Mouse (Mus musculus) liver, embryonic 13.5 days (tissue): ENCODE results near the gene Ttll11. TPM values are rescaled to one million over a fixed set of nuclear protein-coding genes. Genes with fewer than 3 reads are reported as not detected.
A peak's percentile ranks its signal among the peaks of the same experiment; 100 is the strongest.

ENCODE experiments used
- ATAC-seq: fragments of 200-750 bp; cut with Nextera tagmentation; 2 replicates; pipeline ENCODE4 v1.8.0; 2017; ENCODE audit warnings: low read depth, mild to moderate bottlenecking, moderate number of reproducible peaks, moderate library complexity
- DNase-seq: peaks from one replicate; pipeline ENCODE4 v3.0.0; 2022
- H3K27ac ChIP-seq: fragments of 300-500 bp; sonication (generic); 2 replicates; pipeline ENCODE4 v1.5.1; 2015; ENCODE audit warnings: moderate library complexity, mild to moderate bottlenecking, inconsistent platforms
- H3K27me3 ChIP-seq: fragments of 300-500 bp; sonication (generic); 2 replicates; pipeline ENCODE4 v1.6.1; 2015; ENCODE audit warnings: mild to moderate bottlenecking, inconsistent platforms
- H3K36me3 ChIP-seq: fragments of 300-500 bp; sonication (generic); 2 replicates; pipeline ENCODE4 v1.6.1; 2015; ENCODE audit warnings: mild to moderate bottlenecking, inconsistent platforms
- H3K4me1 ChIP-seq: fragments of 300-500 bp; sonication (generic); replicated peaks from 2 replicates; pipeline ENCODE4 v1.6.1; 2015; ENCODE audit warnings: inconsistent platforms
- H3K4me2 ChIP-seq: fragments of 300-500 bp; sonication (generic); 2 replicates; pipeline ENCODE4 v1.6.1; 2015; ENCODE audit warnings: inconsistent platforms, mild to moderate bottlenecking, moderate library complexity
- H3K4me3 ChIP-seq: fragments of 300-500 bp; sonication (generic); replicated peaks from 2 replicates; pipeline ENCODE4 v1.5.1; 2015; ENCODE audit warnings: mild to moderate bottlenecking, inconsistent platforms
- H3K9ac ChIP-seq: fragments of 300-500 bp; sonication (generic); 2 replicates; pipeline ENCODE4 v1.6.1; 2015; ENCODE audit warnings: mild to moderate bottlenecking, inconsistent platforms
- H3K9me3 ChIP-seq: fragments of 300-500 bp; sonication (generic); replicated peaks from 2 replicates; pipeline ENCODE4 v1.6.1; 2016; ENCODE audit warnings: inconsistent platforms
- WGBS: fragments of 180-500 bp; shearing (Covaris S2); methylation state at CpG from one replicate; pipeline ENCODE4 v1.1.7; 2015; ENCODE audit not compliant: insufficient replicate concordance; 5-methylcytosine and 5-hydroxymethylcytosine counted together
- polyA plus RNA-seq: library from polyadenylated mRNA; unstranded; fragments of >200 nt; fragmentation: Nextera tagmentation; extraction: Ambion mirVana; gene quantifications from 2 replicates; pipeline ENCODE4 v1.2.1, GENCODE M21; 2015

The Ttll11 gene
- polyA plus RNA-seq, 1 experiment from 2014 or later = 0.91 TPM

DNA sequence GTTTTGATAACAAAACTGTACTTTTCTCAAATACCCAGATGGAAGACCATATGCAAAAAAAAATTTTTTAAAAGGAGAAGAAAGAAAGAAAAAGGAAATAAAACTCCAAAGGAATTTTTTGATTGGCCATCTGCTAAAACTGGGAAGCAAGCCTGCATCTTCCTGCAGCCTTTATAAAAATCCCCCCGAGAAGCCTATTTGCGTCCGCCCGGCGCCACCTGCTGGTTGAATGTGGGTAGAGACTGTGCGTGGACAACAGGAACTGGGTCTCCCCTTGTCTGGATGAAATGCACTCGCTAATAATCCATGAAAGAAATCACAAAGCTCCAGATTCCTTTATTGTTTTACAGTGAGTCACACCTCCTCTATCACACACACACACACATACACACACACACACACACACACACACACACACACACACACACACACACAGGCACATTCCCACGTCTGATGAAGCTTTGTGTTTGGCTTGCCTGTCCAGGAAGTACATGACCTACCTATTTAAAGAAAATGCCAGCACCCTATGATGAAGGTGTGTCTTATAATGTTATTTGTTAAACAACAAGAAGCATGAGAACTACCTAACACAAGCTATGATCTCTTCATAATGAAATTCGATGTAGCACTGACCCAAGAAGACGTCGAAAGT, 49.1 kb downstream of the Ttll11 start:
- H3K27ac ChIP-seq = no peak overlapping the region
- no peaks in the 10 kb centered on the region for H3K27me3 ChIP-seq
- no peak overlapping the region for H3K9ac ChIP-seq
- H3K4me3 ChIP-seq = no peak overlapping the region
- H3K36me3 ChIP-seq = no peaks in the 10 kb centered on the region
- DNase-seq = peak; percentile 33
- WGBS = 29% methylated on average over 11 of the region's 11 CpGs
- ATAC-seq = no peak
- H3K4me2 ChIP-seq = no peak overlapping the region
- no peaks in the 10 kb centered on the region for H3K9me3 ChIP-seq
- H3K4me1 ChIP-seq = no peaks in the 10 kb centered on the region

GRCm38 (mm10) chr2:35928133-35928532, 51.6 kb downstream of the Ttll11 start:
- no peaks in the 10 kb centered on the region for H3K9me3 ChIP-seq
- no peak overlapping the region for H3K4me3 ChIP-seq
- no peak overlapping the region for H3K27ac ChIP-seq
- 49% methylated on average over 6 of the region's 6 CpGs for WGBS
- no peaks in the 10 kb centered on the region for H3K27me3 ChIP-seq
- H3K36me3 ChIP-seq = no peaks in the 10 kb centered on the region
- DNase-seq = no peak
- no peak overlapping the region for H3K4me2 ChIP-seq
- no peaks in the 10 kb centered on the region for H3K4me1 ChIP-seq
- no peak overlapping the region for H3K9ac ChIP-seq
- no peak for ATAC-seq

DNA sequence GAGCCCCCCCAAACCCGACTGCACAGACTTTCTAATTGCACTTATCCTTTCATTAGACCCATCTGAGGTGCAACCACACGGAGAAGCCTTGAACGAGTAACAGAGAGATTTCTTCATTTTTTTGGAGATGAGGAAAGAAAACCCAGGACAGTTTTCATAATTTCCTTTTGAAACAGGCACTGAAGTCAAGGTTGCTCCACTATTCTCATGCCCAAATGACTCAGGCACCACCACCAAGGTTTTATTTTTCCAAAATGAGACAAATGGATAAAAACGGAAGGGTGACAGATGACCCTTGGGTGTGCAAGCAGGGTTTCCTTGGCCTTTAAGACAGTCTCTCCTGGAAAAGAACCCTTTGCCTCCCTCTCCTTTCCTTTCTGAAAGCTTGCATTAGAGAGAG, 54.8 kb downstream of the Ttll11 start:
- Histone ChIP-seq H3K27me3 (no peaks in the 10 kb centered on the region), H3K4me2 (no peak overlapping the region), H3K4me1 (no peaks in the 10 kb centered on the region), H3K9ac (no peak overlapping the region), H3K4me3 (no peak overlapping the region), H3K36me3 (no peaks in the 10 kb centered on the region), H3K27ac (no peak overlapping the region), H3K9me3 (no peaks in the 10 kb centered on the region)
- ATAC-seq (no peak), DNase-seq (no peak)
- WGBS = 61% methylated on average over 4 of the region's 4 CpGs

DNA sequence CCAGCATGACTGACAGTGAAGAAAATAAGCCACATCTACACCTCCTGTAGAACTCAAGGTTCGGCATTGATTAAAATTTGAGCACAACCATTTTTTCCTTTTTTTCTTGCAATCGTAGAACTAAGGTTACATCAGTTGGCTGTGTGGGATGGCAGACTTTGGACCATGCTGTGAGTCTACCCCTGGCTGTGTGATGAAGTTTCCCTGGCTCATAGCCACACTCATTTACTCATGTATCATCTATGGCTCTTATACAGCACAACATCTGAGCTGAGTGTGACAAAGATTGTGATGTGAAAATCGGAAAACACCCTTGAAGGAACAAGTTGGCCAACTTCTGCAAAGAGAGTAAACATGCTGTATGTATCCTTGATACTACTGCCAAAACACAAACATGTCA, 56.8 kb downstream of the Ttll11 start:
- Histone ChIP-seq H3K9ac (no peak overlapping the region), H3K27me3 (no peaks in the 10 kb centered on the region), H3K27ac (no peak overlapping the region), H3K4me1 (no peaks in the 10 kb centered on the region), H3K36me3 (no peaks in the 10 kb centered on the region), H3K4me2 (no peak overlapping the region), H3K4me3 (no peak overlapping the region), H3K9me3 (no peaks in the 10 kb centered on the region)
- WGBS = 56% methylated on average over 3 of the region's 3 CpGs
- no peak for DNase-seq
- no peak for ATAC-seq

GRCm38 (mm10) chr2:35912090-35912489, 67.6 kb downstream of the Ttll11 start:
- no peak overlapping the region for H3K9ac ChIP-seq
- no peaks in the 10 kb centered on the region for H3K27me3 ChIP-seq
- H3K9me3 ChIP-seq = no peaks in the 10 kb centered on the region
- H3K4me3 ChIP-seq = no peak overlapping the region
- no peaks in the 10 kb centered on the region for H3K4me1 ChIP-seq
- H3K27ac ChIP-seq = no peak overlapping the region
- WGBS = 27% methylated on average over 4 of the region's 4 CpGs
- no peak for DNase-seq
- no peak overlapping the region for H3K4me2 ChIP-seq
- no peaks in the 10 kb centered on the region for H3K36me3 ChIP-seq
- ATAC-seq = no peak

GRCm38 (mm10) chr2:35911675-35912074, 68.0 kb downstream of the Ttll11 start:
- Histone ChIP-seq H3K36me3 (no peaks in the 10 kb centered on the region), H3K4me3 (no peak overlapping the region), H3K9me3 (no peaks in the 10 kb centered on the region), H3K4me1 (no peaks in the 10 kb centered on the region), H3K4me2 (no peak overlapping the region), H3K9ac (no peak overlapping the region), H3K27ac (no peak overlapping the region), H3K27me3 (no peaks in the 10 kb centered on the region)
- DNase-seq = no peak
- ATAC-seq = no peak
- WGBS = 36% methylated on average over 1 of the region's 1 CpGs

DNA sequence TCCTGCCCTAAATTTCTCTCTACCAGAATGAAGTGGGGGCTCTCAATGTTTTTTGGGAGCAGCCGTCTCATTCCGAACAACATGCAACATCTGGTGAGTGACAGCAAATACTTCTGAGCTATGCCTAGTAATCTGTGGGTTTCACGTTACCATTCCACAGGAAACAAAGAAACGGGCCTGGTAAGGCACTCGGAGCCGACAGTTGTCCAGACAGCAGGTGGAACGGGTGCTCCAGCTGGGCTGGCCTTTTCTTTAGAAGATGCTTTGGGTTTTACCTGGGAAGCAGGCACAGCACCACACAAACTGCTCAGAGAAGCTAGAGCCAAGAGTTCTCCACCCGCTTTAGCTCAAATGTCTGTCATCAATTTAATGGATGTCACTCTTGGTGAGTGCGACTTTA, 69.0 kb downstream of the Ttll11 start:
- ATAC-seq (no peak), DNase-seq (no peak)
- Histone ChIP-seq H3K27me3 (no peaks in the 10 kb centered on the region), H3K4me1 (no peaks in the 10 kb centered on the region), H3K4me3 (no peak overlapping the region), H3K4me2 (no peak overlapping the region), H3K9me3 (no peaks in the 10 kb centered on the region), H3K36me3 (no peaks in the 10 kb centered on the region), H3K9ac (no peak overlapping the region), H3K27ac (no peak overlapping the region)
- 67% methylated on average over 9 of the region's 9 CpGs for WGBS

GRCm38 (mm10) chr2:35909353-35909752, 70.4 kb downstream of the Ttll11 start:
- ATAC-seq (no peak), DNase-seq (no peak)
- H3K4me1 ChIP-seq = no peaks in the 10 kb centered on the region
- no peaks in the 10 kb centered on the region for H3K27me3 ChIP-seq
- no peak overlapping the region for H3K4me3 ChIP-seq
- no peak overlapping the region for H3K27ac ChIP-seq
- no peaks in the 10 kb centered on the region for H3K9me3 ChIP-seq
- H3K36me3 ChIP-seq = no peaks in the 10 kb centered on the region
- 88% methylated on average over 4 of the region's 4 CpGs for WGBS
- H3K4me2 ChIP-seq = no peak overlapping the region
- H3K9ac ChIP-seq = no peak overlapping the region

DNA sequence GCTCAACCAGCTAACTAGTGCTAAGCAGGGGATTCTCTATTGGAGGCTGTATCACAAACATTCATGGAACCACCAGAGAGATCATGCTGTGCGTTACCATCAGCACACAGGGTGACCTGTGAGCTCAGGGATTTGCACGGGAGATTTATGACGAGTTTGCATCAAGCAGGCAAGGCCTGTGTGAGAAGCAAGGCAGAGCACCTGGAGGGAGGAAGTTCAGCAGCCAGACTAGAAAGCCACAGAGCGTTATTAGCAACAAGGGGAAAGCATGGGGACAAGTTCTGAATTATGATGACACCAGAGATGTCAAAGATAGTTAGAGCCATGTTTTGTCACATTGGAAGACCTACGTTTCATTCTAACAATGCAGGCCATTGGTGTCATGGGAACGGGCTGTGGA, 72.1 kb downstream of the Ttll11 start:
- ATAC-seq = no peak
- H3K36me3 ChIP-seq = no peaks in the 10 kb centered on the region
- DNase-seq = no peak
- H3K9me3 ChIP-seq = no peaks in the 10 kb centered on the region
- H3K27me3 ChIP-seq = no peaks in the 10 kb centered on the region
- 55% methylated on average over 6 of the region's 6 CpGs for WGBS
- H3K4me1 ChIP-seq = no peaks in the 10 kb centered on the region
- H3K9ac ChIP-seq = no peak overlapping the region
- no peak overlapping the region for H3K27ac ChIP-seq
- no peak overlapping the region for H3K4me3 ChIP-seq
- H3K4me2 ChIP-seq = no peak overlapping the region

DNA sequence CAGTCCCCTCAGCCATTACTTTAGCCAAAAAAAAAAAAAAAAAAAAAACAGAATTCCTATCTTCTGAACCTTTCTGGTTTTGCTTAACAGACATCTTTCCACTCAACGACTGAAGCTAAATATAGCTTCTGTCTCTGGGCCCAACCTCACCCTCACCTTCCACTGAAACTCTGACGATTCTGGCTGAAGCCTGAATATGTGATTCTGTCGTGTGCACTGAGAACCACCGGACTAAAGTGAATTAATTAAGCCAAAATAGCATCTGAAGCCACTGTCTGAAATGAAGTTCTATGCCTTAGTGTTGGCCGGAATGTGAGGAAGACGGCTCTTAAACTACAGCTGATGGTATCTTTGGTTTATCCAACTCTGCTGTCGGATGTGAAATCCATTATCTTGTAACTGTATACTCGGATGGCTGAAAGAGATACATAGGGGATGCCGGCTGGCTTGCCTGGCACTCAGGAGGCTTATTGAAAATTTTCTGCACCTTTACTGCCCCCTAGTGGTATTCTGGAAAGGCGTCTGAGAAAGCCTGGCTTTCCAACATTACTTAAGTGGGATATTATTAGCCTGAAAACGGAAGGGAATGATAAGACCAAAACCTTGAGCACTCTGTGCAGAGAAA, 73.4 kb downstream of the Ttll11 start:
- no peak for ATAC-seq

GRCm38 (mm10) chr2:35900845-35901244, 78.9 kb downstream of the Ttll11 start:
- Histone ChIP-seq H3K4me2 (no peak overlapping the region), H3K4me3 (no peak overlapping the region), H3K9ac (no peak overlapping the region), H3K27ac (no peak overlapping the region), H3K27me3 (no peaks in the 10 kb centered on the region), H3K9me3 (no peaks in the 10 kb centered on the region), H3K36me3 (no peaks in the 10 kb centered on the region), H3K4me1 (no peaks in the 10 kb centered on the region)
- DNase-seq = no peak
- no peak for ATAC-seq
- 26% methylated on average over 2 of the region's 2 CpGs for WGBS

More for the DNA sequence above, 73.4 kb downstream of the Ttll11 start:
- Histone ChIP-seq H3K27ac (no peak overlapping the region), H3K27me3 (no peaks in the 10 kb centered on the region), H3K9me3 (no peaks in the 10 kb centered on the region), H3K9ac (no peak overlapping the region), H3K36me3 (no peaks in the 10 kb centered on the region), H3K4me3 (no peak overlapping the region), H3K4me2 (no peak overlapping the region), H3K4me1 (no peaks in the 10 kb centered on the region)
- peak; percentile 20 for DNase-seq
- 11% methylated on average over 11 of the region's 11 CpGs for WGBS

DNA sequence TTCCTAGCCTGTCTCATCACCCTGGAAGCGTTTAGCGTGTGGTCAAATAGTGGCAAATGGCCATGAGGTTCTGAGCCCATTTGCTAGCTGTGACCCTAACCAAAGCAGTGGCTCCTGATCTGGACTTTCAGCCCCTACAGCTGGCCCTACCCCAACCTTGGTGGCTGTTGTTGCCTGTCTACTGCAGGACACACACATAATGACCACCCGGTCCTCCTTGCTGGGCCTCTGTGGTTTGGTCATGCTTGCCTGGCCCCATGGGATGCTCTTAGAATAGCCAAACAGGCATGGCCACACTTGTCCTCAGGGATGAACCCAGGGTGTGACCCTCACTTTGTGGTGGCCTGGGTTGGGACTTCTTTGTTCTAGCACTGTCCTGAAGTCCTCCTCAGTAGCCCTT, 80.0 kb downstream of the Ttll11 start:
- Histone ChIP-seq H3K4me3 (no peak overlapping the region), H3K4me2 (no peak overlapping the region), H3K27ac (no peak overlapping the region), H3K9me3 (no peaks in the 10 kb centered on the region), H3K27me3 (no peaks in the 10 kb centered on the region), H3K36me3 (no peaks in the 10 kb centered on the region), H3K4me1 (no peaks in the 10 kb centered on the region), H3K9ac (no peak overlapping the region)
- ATAC-seq (no peak), DNase-seq (no peak)
- 83% methylated on average over 3 of the region's 3 CpGs for WGBS
